Mouse (Mus musculus) heart, embryonic 10.5 days (tissue): ENCODE data around the gene Lactb. TPM values are rescaled to one million over a fixed set of nuclear protein-coding genes. Genes with fewer than 3 reads are reported as not detected.

Source experiments
- DNase-seq: peaks from one replicate; pipeline ENCODE4 v3.0.0-alpha.2; 2017; ENCODE audit warnings: low spot score
- H3K27ac ChIP-seq: fragments of 300-500 bp; sonication (generic); 2 replicates; pipeline ENCODE4 v1.5.1; 2016; ENCODE audit warnings: mild to moderate bottlenecking
- H3K27me3 ChIP-seq: fragments of 300-500 bp; sonication (generic); 2 replicates; pipeline ENCODE4 v1.6.1; 2016; ENCODE audit warnings: mild to moderate bottlenecking; ENCODE audit not compliant: poor library complexity, insufficient read depth, severe bottlenecking
- H3K36me3 ChIP-seq: fragments of 300-500 bp; sonication (generic); 2 replicates; pipeline ENCODE4 v1.6.1; 2016; ENCODE audit warnings: mild to moderate bottlenecking, moderate library complexity
- H3K4me1 ChIP-seq: fragments of 300-500 bp; sonication (generic); 2 replicates; pipeline ENCODE4 v1.6.1; 2016; ENCODE audit warnings: mild to moderate bottlenecking
- H3K4me3 ChIP-seq: fragments of 300-500 bp; sonication (generic); 2 replicates; pipeline ENCODE4 v1.5.1; 2016; ENCODE audit warnings: mild to moderate bottlenecking, moderate library complexity
- H3K9me3 ChIP-seq: fragments of 300-500 bp; sonication (generic); 2 replicates; pipeline ENCODE4 v1.6.1; 2016; ENCODE audit warnings: mild to moderate bottlenecking, moderate library complexity
- WGBS: fragments of 180-500 bp; shearing (Covaris S2); methylation state at CpG from one replicate; pipeline ENCODE4 v1.1.7; 2016; 5-methylcytosine and 5-hydroxymethylcytosine counted together
- polyA plus RNA-seq: library from polyadenylated mRNA; unstranded; fragments of >200 nt; fragmentation: Nextera tagmentation; extraction: Ambion mirVana; gene quantifications from 2 replicates; pipeline ENCODE4 v1.2.1, GENCODE M21; 2016

The Lactb gene
- 10.1 and 11.4 TPM in 2 replicates for polyA plus RNA-seq

GRCm38 (mm10) chr9:66975239-66975645 lies at the start of gene Lactb:
TSS of gene Lactb (minus strand) at chr9:66975484.
- peak; percentile 97 for DNase-seq
- WGBS: 1% methylated on average over 32 of the region's 32 CpGs
- Histone ChIP-seq H3K36me3 (peaks cover 2% of the 10 kb centered on the region), H3K9me3 (no peaks in the 10 kb centered on the region), H3K4me3 (peak within 1 kb of the TSS; percentile 88), H3K4me1 (peaks cover 5% of the 10 kb centered on the region), H3K27ac (peak within 1 kb of the TSS; percentile 91), H3K27me3 (no peaks in the 10 kb centered on the region)

GRCm38 (mm10) chr9:67023371-67023770 lies 48.1 kb upstream of the Lactb start:
- no peak overlapping the region for H3K4me3 ChIP-seq
- WGBS: 90% methylated on average over 9 of the region's 9 CpGs
- H3K27me3 ChIP-seq: no peaks in the 10 kb centered on the region
- no peak overlapping the region for H3K27ac ChIP-seq
- DNase-seq: no peak
- H3K9me3 ChIP-seq: no peaks in the 10 kb centered on the region
- peaks cover 41% of the 10 kb centered on the region for H3K4me1 ChIP-seq
- peaks cover 70% of the 10 kb centered on the region for H3K36me3 ChIP-seq

GRCm38 (mm10) chr9:67020063-67020462 lies 44.8 kb upstream of the Lactb start:
- H3K27ac ChIP-seq: peak overlapping the region; percentile 10; the same call in 1 of the 2 replicates
- 25% methylated on average over 2 of the region's 2 CpGs for WGBS

GRCm38 (mm10) chr9:67013501-67013900 lies 38.2 kb upstream of the Lactb start:
- no peak for DNase-seq
- Histone ChIP-seq H3K27me3 (no peaks in the 10 kb centered on the region), H3K27ac (no peak overlapping the region; the same call in 1 of the 2 replicates), H3K4me3 (no peak overlapping the region), H3K36me3 (no peaks in the 10 kb centered on the region), H3K9me3 (no peaks in the 10 kb centered on the region), H3K4me1 (peaks cover 23% of the 10 kb centered on the region)
- WGBS: 19% methylated on average over 2 of the region's 2 CpGs

More at GRCm38 (mm10) chr9:67020063-67020462, 44.8 kb upstream of the Lactb start:
- Histone ChIP-seq H3K27me3 (no peaks in the 10 kb centered on the region), H3K9me3 (no peaks in the 10 kb centered on the region), H3K4me3 (no peak overlapping the region), H3K4me1 (peaks cover 19% of the 10 kb centered on the region), H3K36me3 (peaks cover 38% of the 10 kb centered on the region)
- DNase-seq: no peak

- Histone ChIP-seq H3K4me1 (peaks cover 26% of the 10 kb centered on the region), H3K27me3 (no peaks in the 10 kb centered on the region), H3K9me3 (no peaks in the 10 kb centered on the region), H3K27ac (peak overlapping the region; percentile 13; the same call in 1 of the 2 replicates), H3K4me3 (no peak overlapping the region), H3K36me3 (no peaks in the 10 kb centered on the region)
- 30% methylated on average over 3 of the region's 3 CpGs for WGBS
- no peak for DNase-seq
Observed at GRCm38 (mm10) chr9:67012470-67012869, 37.2 kb upstream of the Lactb start.

- H3K27me3 ChIP-seq: no peaks in the 10 kb centered on the region
Observed at GRCm38 (mm10) chr9:67011483-67011882, 36.2 kb upstream of the Lactb start.

GRCm38 (mm10) chr9:67008781-67009180 lies 33.5 kb upstream of the Lactb start:
- no peak overlapping the region for H3K27ac ChIP-seq
- WGBS: 34% methylated on average over 11 of the region's 11 CpGs

More at GRCm38 (mm10) chr9:67011483-67011882, 36.2 kb upstream of the Lactb start:
- Histone ChIP-seq H3K9me3 (no peaks in the 10 kb centered on the region), H3K27ac (no peak overlapping the region), H3K4me3 (no peak overlapping the region), H3K4me1 (peaks cover 30% of the 10 kb centered on the region), H3K36me3 (no peaks in the 10 kb centered on the region)
- WGBS: 55% methylated on average over 9 of the region's 9 CpGs
- no peak for DNase-seq

GRCm38 (mm10) chr9:67006376-67006775 lies 31.1 kb upstream of the Lactb start:
- H3K9me3 ChIP-seq: no peaks in the 10 kb centered on the region
- no peak overlapping the region for H3K4me3 ChIP-seq
- no peaks in the 10 kb centered on the region for H3K27me3 ChIP-seq
- no peaks in the 10 kb centered on the region for H3K36me3 ChIP-seq
- H3K4me1 ChIP-seq: peaks cover 33% of the 10 kb centered on the region
- WGBS: 64% methylated on average over 4 of the region's 4 CpGs
- DNase-seq: no peak
- H3K27ac ChIP-seq: 0 out of 2 replicates have a peak overlapping the region, but pooled peaks have one; percentile 56

More at GRCm38 (mm10) chr9:67008781-67009180, 33.5 kb upstream of the Lactb start:
- H3K4me3 ChIP-seq: no peak overlapping the region
- no peaks in the 10 kb centered on the region for H3K9me3 ChIP-seq
- no peaks in the 10 kb centered on the region for H3K36me3 ChIP-seq
- no peaks in the 10 kb centered on the region for H3K27me3 ChIP-seq
- DNase-seq: no peak
- peaks cover 43% of the 10 kb centered on the region for H3K4me1 ChIP-seq

GRCm38 (mm10) chr9:67005161-67005742 lies 30.0 kb upstream of the Lactb start:
- Histone ChIP-seq H3K27ac (0 out of 2 replicates have a peak overlapping the region, but pooled peaks have one; percentile 56), H3K9me3 (no peaks in the 10 kb centered on the region), H3K27me3 (no peaks in the 10 kb centered on the region), H3K4me1 (peaks cover 33% of the 10 kb centered on the region), H3K36me3 (no peaks in the 10 kb centered on the region), H3K4me3 (no peak overlapping the region)
- 78% methylated on average over 11 of the region's 11 CpGs for WGBS
- DNase-seq: no peak

GRCm38 (mm10) chr9:67003656-67004055 lies 28.4 kb upstream of the Lactb start:
- no peaks in the 10 kb centered on the region for H3K27me3 ChIP-seq
- 0 out of 2 replicates have a peak overlapping the region, but pooled peaks have one; percentile 36 for H3K27ac ChIP-seq
- no peaks in the 10 kb centered on the region for H3K36me3 ChIP-seq
- H3K4me1 ChIP-seq: peaks cover 30% of the 10 kb centered on the region
- H3K4me3 ChIP-seq: no peak overlapping the region
- no peak for DNase-seq
- 53% methylated on average over 4 of the region's 4 CpGs for WGBS
- H3K9me3 ChIP-seq: no peaks in the 10 kb centered on the region

GRCm38 (mm10) chr9:67003156-67003555 lies 27.9 kb upstream of the Lactb start:
- Histone ChIP-seq H3K27me3 (no peaks in the 10 kb centered on the region), H3K9me3 (no peaks in the 10 kb centered on the region), H3K36me3 (no peaks in the 10 kb centered on the region), H3K4me3 (no peak overlapping the region), H3K27ac (no peak overlapping the region), H3K4me1 (peaks cover 25% of the 10 kb centered on the region)
- no peak for DNase-seq
- 37% methylated on average over 4 of the region's 4 CpGs for WGBS

GRCm38 (mm10) chr9:67001506-67001905 lies 26.2 kb upstream of the Lactb start:
- 77% methylated on average over 4 of the region's 4 CpGs for WGBS

GRCm38 (mm10) chr9:67001050-67001449 lies 25.8 kb upstream of the Lactb start:
- DNase-seq: peak; percentile 93
- no peak overlapping the region for H3K4me3 ChIP-seq
- H3K27me3 ChIP-seq: no peaks in the 10 kb centered on the region
- WGBS: 4% methylated on average over 6 of the region's 6 CpGs
- H3K4me1 ChIP-seq: peaks cover 17% of the 10 kb centered on the region
- no peaks in the 10 kb centered on the region for H3K36me3 ChIP-seq
- no peaks in the 10 kb centered on the region for H3K9me3 ChIP-seq
- H3K27ac ChIP-seq: peak overlapping the region; percentile 63

More at GRCm38 (mm10) chr9:67001506-67001905, 26.2 kb upstream of the Lactb start:
- peaks cover 22% of the 10 kb centered on the region for H3K4me1 ChIP-seq
- H3K4me3 ChIP-seq: no peak overlapping the region
- no peak for DNase-seq
- peak overlapping the region; percentile 63 for H3K27ac ChIP-seq
- no peaks in the 10 kb centered on the region for H3K9me3 ChIP-seq
- no peaks in the 10 kb centered on the region for H3K36me3 ChIP-seq
- no peaks in the 10 kb centered on the region for H3K27me3 ChIP-seq
